Mouse (Mus musculus) midbrain, embryonic 14.5 days (tissue): ENCODE measurements at regions not wholly inside any gene's neighbourhood (a gene's known extent, or its start where the extent isn't known, plus 50 kb on each side); places are given as distances from the start of the nearest gene placed in this dataset.

ENCODE experiments used
- ATAC-seq: fragments of 200-750 bp; cut with Nextera tagmentation; 2 replicates; pipeline ENCODE4 v1.8.0; 2017; ENCODE audit warnings: moderate number of reproducible peaks, moderate library complexity; ENCODE audit not compliant: low FRiP score, low TSS enrichment
- DNase-seq: peaks from one replicate; pipeline ENCODE4 v3.0.0-alpha.2; 2015
- H3K27ac ChIP-seq: fragments of 300-500 bp; sonication (generic); replicated peaks from 2 replicates; pipeline ENCODE4 v1.5.1; 2014; ENCODE audit warnings: mild to moderate bottlenecking, low read depth, low read length, moderate library complexity
- H3K27me3 ChIP-seq: fragments of 300-500 bp; sonication (generic); 2 replicates; pipeline ENCODE4 v1.6.1; 2014; ENCODE audit warnings: low read length, control low read depth, mixed read lengths; ENCODE audit not compliant: control insufficient read depth, insufficient read depth
- H3K36me3 ChIP-seq: fragments of 300-500 bp; sonication (generic); 2 replicates; pipeline ENCODE4 v1.6.1; 2014; ENCODE audit warnings: low read length, control low read depth; ENCODE audit not compliant: control insufficient read depth, insufficient read depth
- H3K4me1 ChIP-seq: fragments of 300-500 bp; sonication (generic); 2 replicates; pipeline ENCODE4 v1.6.1; 2014; ENCODE audit warnings: mild to moderate bottlenecking, antibody characterized with exemption, low read length, control low read depth; ENCODE audit not compliant: control insufficient read depth, insufficient read depth
- H3K4me2 ChIP-seq: fragments of 300-500 bp; sonication (generic); 2 replicates; pipeline ENCODE4 v1.6.1; 2014; ENCODE audit warnings: mild to moderate bottlenecking, low read length, moderate library complexity
- H3K4me3 ChIP-seq: fragments of 300-500 bp; sonication (generic); replicated peaks from 2 replicates; pipeline ENCODE4 v1.5.1; 2014; ENCODE audit warnings: low read depth, low read length
- H3K9ac ChIP-seq: fragments of 300-500 bp; sonication (generic); replicated peaks from 2 replicates; pipeline ENCODE4 v1.6.1; 2014; ENCODE audit warnings: mild to moderate bottlenecking, low read length, moderate library complexity
- H3K9me3 ChIP-seq: fragments of 300-500 bp; sonication (generic); 2 replicates; pipeline ENCODE4 v1.6.1; 2016; ENCODE audit warnings: low read length, control low read depth, mixed read lengths; ENCODE audit not compliant: control insufficient read depth
- WGBS: fragments of 180-500 bp; shearing (Covaris S2); extraction: QIAGEN DNeasy Blood & Tissue Kit; methylation state at CpG from one replicate; pipeline ENCODE4 v1.1.7; 2014; 5-methylcytosine and 5-hydroxymethylcytosine counted together

DNA sequence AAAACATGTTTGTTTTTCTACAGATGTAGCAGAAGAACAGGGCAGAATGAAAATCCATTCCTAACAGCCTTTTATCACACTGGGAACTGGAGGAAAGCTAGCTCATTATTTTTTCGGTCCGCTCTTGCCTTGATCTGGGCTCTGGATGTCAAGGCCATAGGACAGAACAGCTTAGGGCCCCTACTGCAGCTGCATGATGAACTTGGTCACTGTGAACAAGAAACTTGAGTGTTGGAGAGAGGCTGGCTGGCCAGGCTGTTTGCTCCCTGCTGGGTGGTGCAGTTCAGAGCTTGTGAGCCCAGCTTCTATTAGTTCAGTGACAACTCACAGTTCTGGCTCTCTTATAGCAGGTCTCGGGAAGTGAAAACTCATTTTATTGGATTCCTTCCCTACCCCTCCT is 70.2 kb upstream of the Prlr start:
- DNase-seq (no peak), ATAC-seq (no peak)
- Histone ChIP-seq H3K4me1 (no peaks in the 10 kb centered on the region), H3K4me2 (no peak overlapping the region), H3K27me3 (no peaks in the 10 kb centered on the region), H3K4me3 (no peak overlapping the region), H3K27ac (no peak overlapping the region), H3K36me3 (no peaks in the 10 kb centered on the region), H3K9me3 (no peaks in the 10 kb centered on the region), H3K9ac (no peak overlapping the region)
- WGBS: 90% methylated on average over 3 of the region's 3 CpGs
